Mouse (Mus musculus): ENCODE data around the gene Hist1h4d. TPM values are rescaled to one million over a fixed set of nuclear protein-coding genes. Genes with fewer than 3 reads are reported as not detected.
"Not testable (repeated sequence)": the region's sequence is repeated elsewhere in the genome, so short reads cannot be mapped to it uniquely, and the experiment has no call there.

Hist1h4d gene
- total RNA-seq, 2 experiments from 2014 or later: 31.0 to 36.0 TPM

- Histone ChIP-seq H3K27ac (peak overlapping the region; percentile 84), H3K4me3 (peak overlapping the region; percentile 81)
- DNase-seq: peak; percentile 76
- no peak for TF ChIP-seq CTCF (IDR thresholded peaks at IDR 0.05)
- intact Hi-C loops (cut with DNase I): no loop called here
Observed at GRCm38 (mm10) chr13:23554925-23555838, 26.2 kb upstream of the Hist1h4d start.

GRCm38 (mm10) chr13:23555839-23556416 is 25.5 kb upstream of the Hist1h4d start:
- no peak for TF ChIP-seq CTCF (IDR thresholded peaks at IDR 0.05)

GRCm38 (mm10) chr13:23556906-23557305 is 24.5 kb upstream of the Hist1h4d start:
- no peak for DNase-seq
- Histone ChIP-seq H3K4me3 (no peak overlapping the region), H3K27ac (no peak overlapping the region)
- intact Hi-C loops (cut with DNase I): no loop called here
- TF ChIP-seq CTCF (IDR thresholded peaks at IDR 0.05): no peak

More at GRCm38 (mm10) chr13:23555839-23556416, 25.5 kb upstream of the Hist1h4d start:
- intact Hi-C loops (cut with DNase I): no loop called here
- DNase-seq: peak; percentile 38
- Histone ChIP-seq H3K4me3 (peak overlapping the region; percentile 81), H3K27ac (peak overlapping the region; percentile 84)

- not testable (repeated sequence) for H3K27ac ChIP-seq
- intact Hi-C loops (cut with DNase I): loop anchor here (10.0 kb wide), 1 partner anchor 174 kb away; the partner anchor contains the start of gene Hist1h1c
Observed at GRCm38 (mm10) chr13:23560699-23561098, 20.7 kb upstream of the Hist1h4d start.

GRCm38 (mm10) chr13:23561531-23561882 is 19.9 kb upstream of the Hist1h4d start:
- Histone ChIP-seq H3K27ac (peak overlapping the region; percentile 98), H3K4me3 (peak overlapping the region; percentile 86)
- intact Hi-C loops (cut with DNase I): loop anchor here (10.0 kb wide), 1 partner anchor 173 kb away; the partner anchor contains the start of gene Hist1h1c
- DNase-seq: not testable (repeated sequence)

More at GRCm38 (mm10) chr13:23560699-23561098, 20.7 kb upstream of the Hist1h4d start:
- DNase-seq, H3K4me3 ChIP-seq: not testable (repeated sequence)

- Histone ChIP-seq H3K27ac (peak within 1 kb of the TSS; percentile 98), H3K4me3 (peak within 1 kb of the TSS; percentile 86)
- intact Hi-C loops (cut with DNase I): loop anchor here (10.0 kb wide), 1 partner anchor 173 kb away; the partner anchor contains the start of gene Hist1h1c
- peak; percentile 92 for DNase-seq
Observed at GRCm38 (mm10) chr13:23561883-23562659, 19.3 kb upstream of the Hist1h4d start, which contains the start of gene Hist1h3e. TSS of gene Hist1h3e (minus strand) at chr13:23562369.

GRCm38 (mm10) chr13:23562699-23563462 is 18.5 kb upstream of the Hist1h4d start:
- intact Hi-C loops (cut with DNase I): loop anchor here (10.0 kb wide), 1 partner anchor 172 kb away; the partner anchor contains the start of gene Hist1h1c
- peak overlapping the region; percentile 98 for H3K27ac ChIP-seq
- DNase-seq: no peak
- peak; percentile 58 for TF ChIP-seq CTCF (IDR thresholded peaks at IDR 0.05)
- H3K4me3 ChIP-seq: peak overlapping the region; percentile 86

- H3K27ac ChIP-seq: no peak overlapping the region
- DNase-seq: no peak
- intact Hi-C loops (cut with DNase I): loop anchor here (10.0 kb wide), 1 partner anchor 170 kb away; the partner anchor contains the start of gene Hist1h1c
- H3K4me3 ChIP-seq: no peak overlapping the region
- TF ChIP-seq CTCF (IDR thresholded peaks at IDR 0.05): no peak
Observed at GRCm38 (mm10) chr13:23564482-23564881, 16.9 kb upstream of the Hist1h4d start.

- DNase-seq; intact Hi-C loops (cut with DNase I): not testable (repeated sequence)
- peak; percentile 5; the same call in 1 of the 2 replicates for TF ChIP-seq CTCF (IDR thresholded peaks at IDR 0.05)
- Histone ChIP-seq H3K4me3 (peak overlapping the region; percentile 70), H3K27ac (peak overlapping the region; percentile 92)
Observed at GRCm38 (mm10) chr13:23570261-23571021, 11.0 kb upstream of the Hist1h4d start.

GRCm38 (mm10) chr13:23571022-23571503 is 10.3 kb upstream of the Hist1h4d start, which contains the start of the genes Hist1h2ae and Hist1h2bg:
TSS of gene Hist1h2ae (minus strand) at chr13:23571220.
TSS of gene Hist1h2bg (plus strand) at chr13:23571396.
- DNase-seq: peak; percentile 50
- intact Hi-C loops (cut with DNase I): no loop called here
- H3K27ac ChIP-seq: peak within 1 kb of the TSS; percentile 92
- H3K4me3 ChIP-seq: peak within 1 kb of the TSS; percentile 70
- no peak for TF ChIP-seq CTCF (IDR thresholded peaks at IDR 0.05)

- Histone ChIP-seq H3K4me3 (peak overlapping the region; percentile 70), H3K27ac (peak overlapping the region; percentile 92)
- intact Hi-C loops (cut with DNase I); DNase-seq: not testable (repeated sequence)
Observed at GRCm38 (mm10) chr13:23571504-23572217, 9.7 kb upstream of the Hist1h4d start.

All from gastrocnemius, adult 2 months (tissue).